Mouse (Mus musculus) left cerebral cortex, adult 11 months (tissue): ENCODE results near the gene Xpr1.

ENCODE experiments used
- DNase-seq: peaks from one replicate; pipeline ENCODE4 v3.0.0; 2022; ENCODE audit warnings: low spot score

The Xpr1 gene

GRCm38 (mm10) chr1:155400056-155400455 lies 17.2 kb downstream of the Xpr1 start:
- DNase-seq = no peak

- no peak for DNase-seq
Measured at GRCm38 (mm10) chr1:155394829-155395228, 22.4 kb downstream of the Xpr1 start.

GRCm38 (mm10) chr1:155394021-155394420 lies 23.2 kb downstream of the Xpr1 start:
- no peak for DNase-seq

GRCm38 (mm10) chr1:155392825-155393224 lies 24.4 kb downstream of the Xpr1 start:
- no peak for DNase-seq

GRCm38 (mm10) chr1:155391537-155391936 lies 25.7 kb downstream of the Xpr1 start:
- DNase-seq = no peak

- DNase-seq = no peak
Measured at GRCm38 (mm10) chr1:155388418-155388817, 28.8 kb downstream of the Xpr1 start.

- DNase-seq = no peak
Measured at GRCm38 (mm10) chr1:155386551-155386950, 30.7 kb downstream of the Xpr1 start.

- DNase-seq = no peak
Measured at GRCm38 (mm10) chr1:155383319-155384302, 33.6 kb downstream of the Xpr1 start.

GRCm38 (mm10) chr1:155381931-155382330 lies 35.3 kb downstream of the Xpr1 start:
- DNase-seq = no peak

- DNase-seq = no peak
Measured at GRCm38 (mm10) chr1:155379289-155379688, 37.9 kb downstream of the Xpr1 start.

GRCm38 (mm10) chr1:155372821-155373220 lies 44.4 kb downstream of the Xpr1 start:
- DNase-seq = no peak

- DNase-seq = no peak
Measured at GRCm38 (mm10) chr1:155370075-155370658, 47.0 kb downstream of the Xpr1 start.

- DNase-seq = no peak
Measured at GRCm38 (mm10) chr1:155366366-155366765, 50.8 kb downstream of the Xpr1 start.

GRCm38 (mm10) chr1:155361502-155362126 lies 55.6 kb downstream of the Xpr1 start:
- no peak for DNase-seq

GRCm38 (mm10) chr1:155353096-155353495 lies 64.1 kb downstream of the Xpr1 start:
- DNase-seq = no peak

GRCm38 (mm10) chr1:155351527-155351926 lies 65.7 kb downstream of the Xpr1 start:
- DNase-seq = no peak

- DNase-seq = no peak
Measured at GRCm38 (mm10) chr1:155348491-155348890, 68.7 kb downstream of the Xpr1 start.

- no peak for DNase-seq
Measured at GRCm38 (mm10) chr1:155347339-155347738, 69.9 kb downstream of the Xpr1 start.

GRCm38 (mm10) chr1:155344019-155344418 lies 73.2 kb downstream of the Xpr1 start:
- DNase-seq = no peak

GRCm38 (mm10) chr1:155339622-155340021 lies 77.6 kb downstream of the Xpr1 start:
- no peak for DNase-seq

- DNase-seq = no peak
Measured at GRCm38 (mm10) chr1:155337315-155337714, 79.9 kb downstream of the Xpr1 start.

GRCm38 (mm10) chr1:155335963-155336362 lies 81.3 kb downstream of the Xpr1 start:
- no peak for DNase-seq

- DNase-seq = no peak
Measured at GRCm38 (mm10) chr1:155322183-155322582, 95.0 kb downstream of the Xpr1 start.
